In genomic region chr16:97006041-97006853, GRCm38 (mm10) we compare ENCODE assay signal across 12 mouse cellular contexts.
DNase-seq lines count a peak whose midpoint lies in the region; ATAC-seq lines count a peak whose summit lies in the region.
"Had no signal": no experiment of that assay in that cellular context is flagged by ENCODE, and none has a peak within 500 bp of the region (broad histone marks: within the 10 kb centered on the region; RNA-seq: fewer than 3 reads in every experiment).

No protein-coding gene starts in this region.

- no peak overlapping the region for H3K4me3 ChIP-seq in hindbrain, embryonic 16.5 days (ENCODE audit: low read length)
- no peak overlapping the region for H3K4me3 ChIP-seq in midbrain, embryonic 11.5 days (ENCODE audit: low read depth, low read length)
- H3K4me3 ChIP-seq: limb, embryonic 13.5 days had no signal

- H3K4me2 ChIP-seq in hindbrain, embryonic 16.5 days (ENCODE audit: low read length): no peak overlapping the region
- H3K4me2 ChIP-seq in midbrain, embryonic 11.5 days: no peak overlapping the region
- H3K4me2 ChIP-seq: limb, embryonic 13.5 days had no signal

- DNase-seq in heart, adult 11 months: peak; percentile 49
- DNase-seq in heart, postnatal 36 days: no peak
- peak; percentile 14 for DNase-seq in c-Kit-positive CD71-negative TER-119-negative erythroid progenitor cells, embryonic 14.5 days (ENCODE audit: low read depth)
- DNase-seq in midbrain, embryonic 11.5 days (ENCODE audit: low spot score, missing footprints): peak; percentile 90
- no peak for DNase-seq in thymus, adult 18-20 months
- DNase-seq in thymus, postnatal 14 days: no peak
- DNase-seq in frontal cortex, adult 2 months (ENCODE audit: extremely low spot score in 1 of 2, low spot score in 1 of 2): no peak
- DNase-seq: cerebellum, postnatal 25 days; gastrocnemius, postnatal 14 days had no signal

- peaks cover 40% of the 10 kb centered on the region for H3K4me1 ChIP-seq in hindbrain, embryonic 16.5 days (ENCODE audit: control insufficient read depth, insufficient read depth, low read depth, low read length)
- H3K4me1 ChIP-seq in midbrain, embryonic 11.5 days (ENCODE audit: control insufficient read depth, insufficient read depth, low read length): peaks cover 12% of the 10 kb centered on the region; the same call in 1 of the 2 replicates

- no peaks in the 10 kb centered on the region for H3K27me3 ChIP-seq in hindbrain, embryonic 16.5 days (replicated peaks; ENCODE audit: control insufficient read depth, insufficient read depth, low read length)
- no peaks in the 10 kb centered on the region for H3K27me3 ChIP-seq in midbrain, embryonic 11.5 days (ENCODE audit: control insufficient read depth, insufficient read depth, low read length)
- H3K27me3 ChIP-seq: limb, embryonic 13.5 days had no signal

- intact Hi-C loops in heart, postnatal 36 days (cut with DNase I): no loop called here

- H3K9me3 ChIP-seq in hindbrain, embryonic 16.5 days (ENCODE audit: control insufficient read depth, low read length): no peaks in the 10 kb centered on the region
- H3K9me3 ChIP-seq in midbrain, embryonic 11.5 days (ENCODE audit: control insufficient read depth, low read length): no peaks in the 10 kb centered on the region
- H3K9me3 ChIP-seq: limb, embryonic 13.5 days had no signal

- peak overlapping the region; percentile 61 for H3K27ac ChIP-seq in hindbrain, embryonic 16.5 days (ENCODE audit: low read depth, low read length)
- H3K27ac ChIP-seq in midbrain, embryonic 11.5 days (ENCODE audit: low read depth, low read length): peak overlapping the region; percentile 79; the same call in 1 of the 2 replicates
- H3K27ac ChIP-seq: kidney, postnatal 0 days; limb, embryonic 13.5 days had no signal

- no peak overlapping the region for H3K9ac ChIP-seq in hindbrain, embryonic 16.5 days (ENCODE audit: low read depth, low read length)
- H3K9ac ChIP-seq in midbrain, embryonic 11.5 days (ENCODE audit: low read length): no peak overlapping the region
- H3K9ac ChIP-seq: limb, embryonic 13.5 days had no signal

- no peak for ATAC-seq in hindbrain, embryonic 16.5 days
- peak; percentile 84 for ATAC-seq in midbrain, embryonic 11.5 days (ENCODE audit: low FRiP score)

- 56% methylated on average over 9 of the region's 9 CpGs for WGBS in hindbrain, embryonic 16.5 days
- 41% methylated on average over 9 of the region's 9 CpGs for WGBS in midbrain, embryonic 11.5 days

- no peaks in the 10 kb centered on the region for H3K36me3 ChIP-seq in hindbrain, embryonic 16.5 days (ENCODE audit: control insufficient read depth, insufficient read depth, low read length)
- H3K36me3 ChIP-seq in midbrain, embryonic 11.5 days (ENCODE audit: control insufficient read depth, insufficient read depth, low read length): no peaks in the 10 kb centered on the region
- H3K36me3 ChIP-seq: limb, embryonic 13.5 days had no signal

Comparison
In these comparisons a context has a peak if more than half of its experiments do, and no peak if none do; other contexts are left out.
1. DNase-seq: peak in heart, adult 11 months (single experiment), c-Kit-positive CD71-negative TER-119-negative erythroid progenitor cells, embryonic 14.5 days (single experiment) and midbrain, embryonic 11.5 days (single experiment); none in heart, postnatal 36 days (0 of 2), thymus, adult 18-20 months (0 of 2), thymus, postnatal 14 days (single experiment) and frontal cortex, adult 2 months (0 of 2).